ENCODE assay signal across 2 mouse cellular contexts in genomic region chr6:37761003-37761402, GRCm38 (mm10).
DNase-seq lines count a peak whose midpoint lies in the region; TF ChIP-seq lines count a peak whose summit lies in the region.
"Not testable (repeated sequence)": the region's sequence is repeated elsewhere in the genome, so short reads cannot be mapped to it uniquely, and the experiment has no call there.

No protein-coding gene starts in this region.

- dilution Hi-C loops in CH12.LX (cut with MboI; ENCODE audit: extremely low pct_ligation_motif_present, extremely low pct_unique_long_range_greater_than_20kb, low sequenced_read_pairs), result not testable (repeated sequence)

- H3K27ac ChIP-seq in CH12.LX (ENCODE audit: insufficient read depth, low read depth); ES-E14 (ENCODE audit: insufficient read depth, low read depth, low read length, poor library complexity, severe bottlenecking): not testable (repeated sequence)

- not testable (repeated sequence) for H3K79me2 ChIP-seq in CH12.LX (replicated peaks; ENCODE audit: control insufficient read depth, extremely low read depth, insufficient read depth, poor library complexity, severe bottlenecking)

- not testable (repeated sequence) for H3K9me3 ChIP-seq in CH12.LX (replicated peaks; ENCODE audit: low read length); ES-E14 (ENCODE audit: control insufficient read depth, insufficient read depth, low read depth, low read length)

- not testable (repeated sequence) for H3K9ac ChIP-seq in CH12.LX (ENCODE audit: insufficient read depth, low read depth); ES-E14 (ENCODE audit: insufficient read depth, low read depth, low read length, poor library complexity, severe bottlenecking)

- TF ChIP-seq CTCF in CH12.LX (conservative IDR thresholded peaks at IDR 0.05 in 1 of 2, IDR thresholded peaks at IDR 0.05 in 1 of 2; ENCODE audit: low read depth in 2 of 2, low read length in 2 of 2), result not testable (repeated sequence)

- TF ChIP-seq POLR2A in CH12.LX (IDR thresholded peaks at IDR 0.05; ENCODE audit: low read depth, low read length), result not testable (repeated sequence)

- not testable (repeated sequence) for H3K4me1 ChIP-seq in CH12.LX (ENCODE audit: control insufficient read depth in 1 of 2, insufficient read depth in 2 of 2); ES-E14 (ENCODE audit: control insufficient read depth in 2 of 2, insufficient read depth in 2 of 2, low read length in 2 of 2, poor library complexity in 1 of 2)

- not testable (repeated sequence) for DNase-seq in CH12.LX (ENCODE audit: extremely low read depth); ES-E14 (ENCODE audit: low read depth, low spot score)

- not testable (repeated sequence) for TF ChIP-seq EP300 in CH12.LX (IDR thresholded peaks at IDR 0.05; ENCODE audit: low read length)

- not testable (repeated sequence) for TF ChIP-seq RAD21 in CH12.LX (IDR thresholded peaks at IDR 0.05; ENCODE audit: low read depth, low read length)

- not testable (repeated sequence) for H3K27me3 ChIP-seq in CH12.LX (replicated peaks)

- not testable (repeated sequence) for H3K4me3 ChIP-seq in CH12.LX (replicated peaks in 1 of 3; ENCODE audit: low read depth in 2 of 3, low read length in 2 of 3, poor library complexity in 1 of 3); ES-E14 (ENCODE audit: insufficient read depth in 1 of 2, low read depth in 1 of 2, low read length in 2 of 2, poor library complexity in 1 of 2, severe bottlenecking in 1 of 2)

- not testable (repeated sequence) for H3K4me2 ChIP-seq in CH12.LX (ENCODE audit: insufficient read depth, low read depth, poor library complexity, severe bottlenecking)

- not testable (repeated sequence) for H3K36me3 ChIP-seq in CH12.LX (replicated peaks in 1 of 2; ENCODE audit: control insufficient read depth in 1 of 2, insufficient read depth in 1 of 2, low read length in 1 of 2); ES-E14 (ENCODE audit: control insufficient read depth, insufficient read depth, low read length, poor library complexity, severe bottlenecking)

- in situ Hi-C loops in CH12.LX (cut with MboI; ENCODE audit: low pct_ligation_motif_present, low pct_unique_long_range_greater_than_20kb, low sequenced_read_pairs), result loop anchor here (10.0 kb wide), 1 partner anchor 166 kb away; no protein-coding TSS in a partner anchor
- in situ Hi-C loops in ES-E14 (cut with MboI; ENCODE audit: low sequenced_read_pairs in 2 of 2, unreplicated experiment in 2 of 2), result not testable (repeated sequence)

TF ChIP-seq in CH12.LX, 34 proteins besides CTCF, POLR2A, EP300 and RAD21:
- TF ChIP-seq ZNF384 (IDR thresholded peaks at IDR 0.05; ENCODE audit: low read depth, low read length), result peak; percentile 53

TF ChIP-seq in ES-E14, 5 proteins besides CTCF, POLR2A, EP300 and RAD21:
- TF ChIP-seq ZNF384 (IDR thresholded peaks at IDR 0.05; ENCODE audit: low read depth, low read length), result peak; percentile 79
